Mouse (Mus musculus) olfactory bulb, adult 2 months (tissue): ENCODE data around the gene Rtn2.

Experiments used
- CTCF ChIP-seq: fragments of 200-500 bp; IDR thresholded peaks from 2 replicates; pipeline ENCODE4 v1.5.1; 2012; ENCODE audit warnings: low read depth, mild to moderate bottlenecking, low read length, moderate library complexity; ENCODE audit not compliant: insufficient read depth
- POLR2A ChIP-seq: fragments of 200-500 bp; IDR thresholded peaks from 2 replicates; pipeline ENCODE4 v1.6.1; 2012; ENCODE audit warnings: mild to moderate bottlenecking, low read depth, low read length, moderate library complexity; ENCODE audit not compliant: insufficient read depth

DNA sequence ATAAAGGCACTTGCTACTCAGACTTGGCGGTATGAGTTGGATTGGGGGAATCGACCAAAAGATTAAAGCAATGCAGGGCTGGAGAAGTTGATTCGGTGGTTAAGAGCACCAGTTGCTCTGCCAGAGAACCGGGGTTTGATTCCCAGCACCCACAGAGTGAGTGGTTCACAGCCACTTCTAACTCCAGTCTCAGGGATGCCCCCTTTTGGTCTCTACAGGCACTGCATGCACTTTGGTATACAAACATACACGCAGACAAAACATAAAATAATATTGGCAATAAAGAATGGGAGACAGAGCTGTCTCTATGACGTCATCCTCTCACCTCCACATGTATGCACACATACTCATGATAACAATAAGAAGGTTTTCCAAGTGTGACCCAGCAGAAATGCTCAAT lies 14.6 kb downstream of the Rtn2 start:
- no peak for TF ChIP-seq CTCF
- no peak for TF ChIP-seq POLR2A
